Mouse (Mus musculus) embryonic facial prominence, embryonic 11.5 days (tissue): ENCODE results near the gene Babam2. TPM values are rescaled to one million over a fixed set of nuclear protein-coding genes. Genes with fewer than 3 reads are reported as not detected.

ENCODE experiments used
- ATAC-seq: fragments of 200-750 bp; cut with Nextera tagmentation; replicated peaks from 2 replicates; pipeline ENCODE4 v1.8.0; 2017; ENCODE audit warnings: low read depth; ENCODE audit not compliant: insufficient number of reproducible peaks, low FRiP score, low TSS enrichment
- DNase-seq: peaks from one replicate; pipeline ENCODE4 v3.0.0-alpha.2; 2015; ENCODE audit warnings: low spot score
- H3K27ac ChIP-seq: fragments of 300-500 bp; sonication (generic); replicated peaks from 2 replicates; pipeline ENCODE4 v1.5.1; 2014; ENCODE audit warnings: mild to moderate bottlenecking, low read depth, low read length, control low read depth
- H3K27me3 ChIP-seq: fragments of 300-500 bp; sonication (generic); 2 replicates; pipeline ENCODE4 v1.6.1; 2014; ENCODE audit warnings: mild to moderate bottlenecking, low read length, moderate library complexity, mixed read lengths; ENCODE audit not compliant: control insufficient read depth, insufficient read depth
- H3K36me3 ChIP-seq: fragments of 300-500 bp; sonication (generic); replicated peaks from 2 replicates; pipeline ENCODE4 v1.6.1; 2014; ENCODE audit warnings: low read depth, mild to moderate bottlenecking, low read length, moderate library complexity, mixed read lengths; ENCODE audit not compliant: control insufficient read depth, insufficient read depth
- H3K4me1 ChIP-seq: fragments of 300-500 bp; sonication (generic); 2 replicates; pipeline ENCODE4 v1.6.1; 2014; ENCODE audit warnings: low read length, mixed read lengths; ENCODE audit not compliant: control insufficient read depth, insufficient read depth
- H3K4me2 ChIP-seq: fragments of 300-500 bp; sonication (generic); 2 replicates; pipeline ENCODE4 v1.6.1; 2014; ENCODE audit warnings: low read depth, mild to moderate bottlenecking, control low read depth, low read length, moderate library complexity
- H3K4me3 ChIP-seq: fragments of 300-500 bp; sonication (generic); 2 replicates; pipeline ENCODE4 v1.5.1; 2014; ENCODE audit warnings: low read depth, low read length, control low read depth
- H3K9ac ChIP-seq: fragments of 300-500 bp; sonication (generic); replicated peaks from 2 replicates; pipeline ENCODE4 v1.6.1; 2014; ENCODE audit warnings: mild to moderate bottlenecking, control low read depth, low read length
- H3K9me3 ChIP-seq: fragments of 300-500 bp; sonication (generic); replicated peaks from 2 replicates; pipeline ENCODE4 v1.6.1; 2016; ENCODE audit warnings: mild to moderate bottlenecking, low read length, inconsistent platforms, mixed read lengths; ENCODE audit not compliant: control insufficient read depth
- WGBS: fragments of 180-500 bp; shearing (Covaris S2); extraction: QIAGEN DNeasy Blood & Tissue Kit; methylation state at CpG from one replicate; pipeline ENCODE4 v1.1.7; 2014; 5-methylcytosine and 5-hydroxymethylcytosine counted together
- polyA plus RNA-seq: library from polyadenylated mRNA; unstranded; fragments of >200 nt; fragmentation: Nextera tagmentation; extraction: Ambion mirVana; gene quantifications from 2 replicates; pipeline ENCODE4 v1.2.1, GENCODE M21; 2014

Babam2 gene
- polyA plus RNA-seq, 1 experiment from 2014 or later, result 38.8 TPM

DNA sequence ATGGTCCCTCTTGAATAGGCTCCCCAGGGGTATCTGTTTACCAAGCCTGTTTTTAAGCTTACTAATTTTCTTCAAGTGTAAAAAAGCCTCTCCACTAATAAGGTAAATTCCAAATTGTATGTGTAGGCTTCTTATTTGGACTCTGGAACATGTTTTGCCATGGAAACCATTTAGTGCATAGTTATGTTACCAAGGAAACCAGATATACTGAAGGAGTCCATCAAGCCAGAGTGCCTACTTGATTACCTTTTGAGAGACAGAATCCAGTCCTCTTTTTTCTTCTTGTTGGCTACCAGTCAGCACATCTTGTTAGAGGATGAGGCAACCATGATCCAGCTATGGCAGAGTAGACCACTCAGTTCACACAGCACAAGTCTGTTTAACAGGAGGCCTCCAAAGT lies 222.6 kb downstream of the Babam2 start:
- Histone ChIP-seq H3K4me1 (no peaks in the 10 kb centered on the region), H3K9me3 (no peaks in the 10 kb centered on the region), H3K36me3 (no peaks in the 10 kb centered on the region), H3K9ac (no peak overlapping the region), H3K4me2 (no peak overlapping the region), H3K27me3 (no peaks in the 10 kb centered on the region), H3K4me3 (no peak overlapping the region), H3K27ac (no peak overlapping the region)
- no peak for ATAC-seq
- DNase-seq, result no peak

DNA sequence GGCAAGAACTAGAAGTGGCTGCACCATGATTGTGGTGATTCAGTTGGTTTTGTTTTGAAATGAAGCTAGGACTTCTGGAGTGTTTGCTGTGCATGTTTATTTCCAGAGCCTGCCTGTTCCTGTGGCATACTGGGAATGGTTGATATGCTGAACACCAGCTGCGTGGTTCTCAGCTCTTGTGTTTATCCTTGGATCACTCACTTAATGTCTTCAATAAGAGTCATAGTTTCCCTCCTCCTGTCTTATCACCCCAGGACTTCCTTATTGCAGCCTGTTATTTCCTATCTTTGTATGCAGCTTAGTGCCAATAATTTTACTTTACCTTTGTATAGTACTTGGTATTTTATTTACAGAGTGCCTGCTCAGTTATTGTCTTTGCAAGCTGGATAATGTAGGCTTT lies 223.4 kb downstream of the Babam2 start:
- no peaks in the 10 kb centered on the region for H3K9me3 ChIP-seq
- H3K4me2 ChIP-seq, result no peak overlapping the region
- H3K27ac ChIP-seq, result no peak overlapping the region
- H3K9ac ChIP-seq, result no peak overlapping the region
- no peak overlapping the region for H3K4me3 ChIP-seq
- H3K4me1 ChIP-seq, result no peaks in the 10 kb centered on the region
- WGBS, result 72% methylated on average over 1 of the region's 1 CpGs
- no peaks in the 10 kb centered on the region for H3K36me3 ChIP-seq
- ATAC-seq, result no peak
- no peaks in the 10 kb centered on the region for H3K27me3 ChIP-seq
- DNase-seq, result no peak

DNA sequence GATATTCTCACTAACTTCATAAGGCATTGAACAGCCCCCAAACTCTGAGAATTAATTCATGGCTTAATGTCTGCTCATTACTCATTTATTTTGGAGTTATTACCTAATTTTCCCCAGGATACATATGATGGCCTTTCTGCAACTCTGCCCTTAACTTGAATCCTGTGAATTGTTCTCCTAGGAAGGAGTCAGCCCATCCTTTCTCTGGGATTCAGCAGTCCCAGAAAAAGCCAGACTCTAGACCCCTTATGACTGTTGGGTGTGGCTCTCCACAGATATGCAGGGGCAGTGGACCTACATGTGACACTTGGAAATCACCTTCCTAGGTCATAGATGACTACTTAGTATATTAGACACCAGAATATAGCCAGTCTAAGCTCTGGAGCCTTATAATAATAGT lies 226.6 kb downstream of the Babam2 start:
- ATAC-seq (no peak), DNase-seq (no peak)
- Histone ChIP-seq H3K27ac (no peak overlapping the region), H3K9ac (no peak overlapping the region), H3K27me3 (no peaks in the 10 kb centered on the region), H3K4me1 (no peaks in the 10 kb centered on the region), H3K4me3 (no peak overlapping the region), H3K4me2 (no peak overlapping the region), H3K9me3 (no peaks in the 10 kb centered on the region; the same call in 1 of the 2 replicates), H3K36me3 (no peaks in the 10 kb centered on the region)

DNA sequence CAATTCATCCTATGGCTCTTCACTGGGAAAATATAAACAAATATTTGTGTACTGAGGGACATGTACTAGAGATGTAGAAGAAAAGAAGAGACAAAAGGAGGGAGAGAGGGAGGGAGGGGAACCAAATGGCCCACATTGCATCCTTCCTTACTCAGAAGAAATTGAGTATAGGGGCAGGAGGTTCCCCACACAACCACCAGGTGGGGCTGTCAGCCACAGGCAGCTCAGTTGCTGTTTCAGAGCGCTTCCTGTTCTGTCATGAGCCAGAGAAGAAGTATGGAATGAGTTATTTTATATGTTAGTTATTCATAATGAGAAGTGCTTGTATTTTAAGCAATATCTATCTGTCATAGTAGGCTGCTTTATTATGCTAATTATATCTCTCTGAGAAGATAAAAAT lies 229.1 kb downstream of the Babam2 start:
- H3K4me2 ChIP-seq, result no peak overlapping the region
- H3K36me3 ChIP-seq, result no peaks in the 10 kb centered on the region
- DNase-seq, result no peak
- no peak for ATAC-seq
- no peaks in the 10 kb centered on the region for H3K4me1 ChIP-seq
- H3K9me3 ChIP-seq, result no peaks in the 10 kb centered on the region; the same call in 1 of the 2 replicates
- no peaks in the 10 kb centered on the region for H3K27me3 ChIP-seq
- no peak overlapping the region for H3K27ac ChIP-seq
- 86% methylated on average over 1 of the region's 1 CpGs for WGBS
- H3K4me3 ChIP-seq, result no peak overlapping the region
- no peak overlapping the region for H3K9ac ChIP-seq

DNA sequence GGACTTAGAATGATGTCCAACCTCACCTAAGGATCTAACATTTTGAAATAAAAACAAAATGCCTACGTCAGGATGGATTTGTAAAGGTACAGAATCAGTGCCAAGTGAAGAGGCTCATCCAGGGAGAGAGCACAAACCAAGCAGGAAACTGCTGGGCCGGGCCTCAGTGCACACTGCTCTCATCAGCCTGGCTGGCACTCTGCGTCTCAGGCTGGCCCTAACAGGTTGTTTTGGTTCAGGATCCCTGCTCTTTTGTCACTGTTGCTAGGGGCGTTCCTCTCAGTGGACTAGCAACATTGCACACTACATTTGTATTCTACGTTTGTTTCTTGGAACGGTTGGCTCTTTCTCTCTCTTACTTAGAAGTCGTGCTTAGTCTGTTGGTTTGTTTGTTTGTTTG lies 231.5 kb downstream of the Babam2 start:
- no peak overlapping the region for H3K4me2 ChIP-seq
- no peak for DNase-seq
- no peaks in the 10 kb centered on the region for H3K27me3 ChIP-seq
- H3K36me3 ChIP-seq, result no peaks in the 10 kb centered on the region
- no peak overlapping the region for H3K9ac ChIP-seq
- ATAC-seq, result no peak
- no peaks in the 10 kb centered on the region for H3K4me1 ChIP-seq
- no peak overlapping the region for H3K27ac ChIP-seq
- H3K9me3 ChIP-seq, result no peaks in the 10 kb centered on the region; the same call in 1 of the 2 replicates
- no peak overlapping the region for H3K4me3 ChIP-seq
- WGBS, result 70% methylated on average over 7 of the region's 7 CpGs

DNA sequence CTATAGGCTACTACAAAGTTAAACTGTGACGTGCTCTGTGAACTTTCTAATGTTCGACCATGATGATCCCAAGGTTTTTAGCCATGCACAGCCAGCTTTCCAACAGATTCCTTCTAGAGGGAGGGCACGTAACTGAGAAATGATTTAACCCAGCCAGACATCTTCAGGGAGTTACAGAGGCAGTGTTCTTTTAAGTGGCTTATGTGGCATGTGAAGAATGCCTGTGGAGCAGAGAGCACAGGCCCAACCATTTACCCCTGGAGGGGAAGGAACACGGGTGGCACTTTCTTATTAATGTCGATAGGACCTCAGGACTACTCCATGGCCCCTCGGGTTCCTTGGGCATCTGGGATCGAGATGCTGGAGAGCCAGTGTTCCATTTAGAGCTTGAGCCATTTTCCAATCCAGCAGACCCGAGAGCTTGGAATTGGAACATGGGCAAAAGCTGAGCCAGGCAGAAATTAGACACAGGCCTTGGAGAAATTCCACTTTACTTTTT lies 233.7 kb downstream of the Babam2 start:
- Histone ChIP-seq H3K4me1 (no peaks in the 10 kb centered on the region), H3K4me3 (no peak overlapping the region), H3K27ac (no peak overlapping the region), H3K27me3 (no peaks in the 10 kb centered on the region), H3K4me2 (no peak overlapping the region), H3K9ac (no peak overlapping the region), H3K9me3 (no peaks in the 10 kb centered on the region; the same call in 1 of the 2 replicates), H3K36me3 (no peaks in the 10 kb centered on the region)
- ATAC-seq, result no peak
- no peak for DNase-seq
- 70% methylated on average over 8 of the region's 8 CpGs for WGBS

DNA sequence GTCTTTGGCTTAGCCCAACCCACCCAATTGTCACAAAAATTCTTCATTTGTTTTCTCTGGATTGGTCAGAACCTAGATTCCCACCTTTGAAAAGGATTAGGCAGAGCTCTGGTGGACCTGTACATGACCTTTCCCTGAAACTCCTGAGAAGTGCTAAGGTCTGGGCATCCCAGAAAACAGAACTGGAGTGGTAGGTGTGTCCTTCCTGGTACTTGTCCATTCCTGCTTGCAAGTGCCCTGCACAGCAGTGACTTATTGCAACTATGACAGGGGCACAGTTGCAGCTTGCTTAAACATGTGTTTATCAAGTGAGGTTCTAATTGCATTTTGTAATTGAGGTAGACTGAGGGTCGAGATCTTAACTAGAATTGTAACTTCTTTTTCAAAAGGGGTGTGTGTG lies 234.2 kb downstream of the Babam2 start:
- Histone ChIP-seq H3K4me1 (no peaks in the 10 kb centered on the region), H3K9me3 (no peaks in the 10 kb centered on the region), H3K27me3 (no peaks in the 10 kb centered on the region), H3K4me3 (no peak overlapping the region), H3K27ac (no peak overlapping the region), H3K4me2 (no peak overlapping the region), H3K36me3 (no peaks in the 10 kb centered on the region), H3K9ac (no peak overlapping the region)
- no peak for DNase-seq
- WGBS, result 72% methylated on average over 1 of the region's 1 CpGs
- ATAC-seq, result no peak

DNA sequence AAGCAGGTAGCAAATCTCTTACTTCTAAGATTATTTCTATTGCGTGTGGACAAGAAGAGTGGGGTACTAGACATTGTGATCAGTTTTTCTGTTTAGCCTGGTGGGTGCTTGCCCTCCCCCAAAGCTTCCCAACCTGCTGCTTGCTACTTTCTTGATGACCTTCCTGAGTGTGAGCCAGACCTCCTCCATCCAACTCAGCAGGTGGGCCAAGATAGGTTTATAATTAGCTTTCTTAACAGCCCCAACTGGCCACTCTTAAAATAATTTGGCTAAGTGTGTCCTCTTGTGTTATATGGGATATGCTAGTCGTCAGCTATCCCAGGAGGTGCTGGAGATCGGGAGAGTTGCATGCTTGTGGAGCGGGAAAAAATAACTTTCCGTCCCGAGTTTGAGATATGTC lies 235.8 kb downstream of the Babam2 start:
- 85% methylated on average over 6 of the region's 6 CpGs for WGBS
- no peak overlapping the region for H3K27ac ChIP-seq

More for the DNA sequence above, 235.8 kb downstream of the Babam2 start:
- no peaks in the 10 kb centered on the region for H3K36me3 ChIP-seq
- no peak overlapping the region for H3K9ac ChIP-seq
- H3K27me3 ChIP-seq, result no peaks in the 10 kb centered on the region
- DNase-seq (no peak), ATAC-seq (no peak)
- H3K4me1 ChIP-seq, result no peaks in the 10 kb centered on the region
- no peaks in the 10 kb centered on the region for H3K9me3 ChIP-seq
- no peak overlapping the region for H3K4me3 ChIP-seq
- H3K4me2 ChIP-seq, result no peak overlapping the region
